Mouse (Mus musculus): ENCODE measurements around the gene Sel1l3. TPM values are rescaled to one million over a fixed set of nuclear protein-coding genes. Genes with fewer than 3 reads are reported as not detected.

Sel1l3 gene
- polyA plus RNA-seq, 1 experiment from 2014 or later = 8.2 TPM

GRCm38 (mm10) chr5:53208731-53209130 lies 5.0 kb downstream of the Sel1l3 start:
- Histone ChIP-seq H3K4me1 (replicated peaks; ENCODE audit: control insufficient read depth, insufficient read depth, low read length) (peaks cover 8% of the 10 kb centered on the region; the same call in 1 of the 2 replicates), H3K9me3 (ENCODE audit: control insufficient read depth, low read length) (no peaks in the 10 kb centered on the region), H3K4me3 (replicated peaks; ENCODE audit: low read length) (no peak overlapping the region), H3K27me3 (ENCODE audit: control insufficient read depth, insufficient read depth, low read length) (0 out of 2 replicates have a peak, but pooled peaks cover 6% of the 10 kb centered on the region), H3K4me2 (replicated peaks) (no peak overlapping the region), H3K36me3 (replicated peaks; ENCODE audit: control insufficient read depth, insufficient read depth) (no peaks in the 10 kb centered on the region), H3K9ac (no peak overlapping the region), H3K27ac (no peak overlapping the region)
- DNase-seq (ENCODE audit: low spot score) (no peak), ATAC-seq (ENCODE audit: low FRiP score) (no peak)
- 90% methylated on average over 1 of the region's 1 CpGs for WGBS

- H3K4me2 ChIP-seq (replicated peaks) = no peak overlapping the region
- no peak overlapping the region for H3K4me3 ChIP-seq (replicated peaks; ENCODE audit: low read length)
- no peaks in the 10 kb centered on the region for H3K9me3 ChIP-seq (ENCODE audit: control insufficient read depth, low read length)
- H3K4me1 ChIP-seq (replicated peaks; ENCODE audit: control insufficient read depth, insufficient read depth, low read length) = no peaks in the 10 kb centered on the region; the same call in 1 of the 2 replicates
- ATAC-seq (ENCODE audit: low FRiP score) (no peak), DNase-seq (ENCODE audit: low spot score) (no peak)
- H3K36me3 ChIP-seq (replicated peaks; ENCODE audit: control insufficient read depth, insufficient read depth) = no peaks in the 10 kb centered on the region
- H3K27ac ChIP-seq = no peak overlapping the region
- 72% methylated on average over 5 of the region's 5 CpGs for WGBS
- H3K27me3 ChIP-seq (ENCODE audit: control insufficient read depth, insufficient read depth, low read length) = 0 out of 2 replicates have a peak, but pooled peaks cover 6% of the 10 kb centered on the region
- no peak overlapping the region for H3K9ac ChIP-seq
Measured at GRCm38 (mm10) chr5:53206575-53206974, 7.2 kb downstream of the Sel1l3 start.

DNA sequence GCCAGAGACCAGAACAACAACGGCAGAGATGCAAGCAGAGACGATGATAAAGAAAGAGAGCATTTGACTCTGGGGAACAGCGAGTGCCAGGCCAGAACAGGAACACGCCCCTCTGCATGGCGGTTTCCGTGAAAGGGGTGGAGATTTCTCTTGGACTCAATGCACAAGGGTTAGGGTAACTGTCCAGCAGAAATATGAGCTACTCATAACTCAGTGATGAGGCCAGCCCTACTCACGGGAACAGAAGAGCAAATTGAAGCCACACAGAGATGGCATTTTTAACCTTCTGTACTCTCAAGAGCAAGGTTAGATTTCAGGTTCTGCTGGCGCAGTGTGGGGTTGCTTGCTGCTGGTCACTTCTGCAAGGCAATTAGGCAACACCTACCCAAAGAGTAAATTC lies 11.0 kb downstream of the Sel1l3 start:
- Histone ChIP-seq H3K9me3 (ENCODE audit: control insufficient read depth, low read length) (no peaks in the 10 kb centered on the region), H3K36me3 (replicated peaks; ENCODE audit: control insufficient read depth, insufficient read depth) (no peaks in the 10 kb centered on the region), H3K9ac (no peak overlapping the region), H3K27me3 (ENCODE audit: control insufficient read depth, insufficient read depth, low read length) (no peaks in the 10 kb centered on the region), H3K4me1 (replicated peaks; ENCODE audit: control insufficient read depth, insufficient read depth, low read length) (no peaks in the 10 kb centered on the region), H3K27ac (no peak overlapping the region), H3K4me3 (replicated peaks; ENCODE audit: low read length) (no peak overlapping the region), H3K4me2 (replicated peaks) (no peak overlapping the region)
- WGBS = 86% methylated on average over 8 of the region's 8 CpGs
- DNase-seq (ENCODE audit: low spot score) = no peak
- ATAC-seq (ENCODE audit: low FRiP score) = no peak

- no peaks in the 10 kb centered on the region for H3K4me1 ChIP-seq (replicated peaks; ENCODE audit: control insufficient read depth, insufficient read depth, low read length)
- DNase-seq (ENCODE audit: low spot score) = no peak
- H3K4me2 ChIP-seq (replicated peaks) = no peak overlapping the region
- H3K27ac ChIP-seq = no peak overlapping the region
- no peaks in the 10 kb centered on the region for H3K9me3 ChIP-seq (ENCODE audit: control insufficient read depth, low read length)
- H3K9ac ChIP-seq = no peak overlapping the region
- ATAC-seq (ENCODE audit: low FRiP score) = no peak
- H3K36me3 ChIP-seq (replicated peaks; ENCODE audit: control insufficient read depth, insufficient read depth) = no peaks in the 10 kb centered on the region
- WGBS = 86% methylated on average over 10 of the region's 10 CpGs
- no peak overlapping the region for H3K4me3 ChIP-seq (replicated peaks; ENCODE audit: low read length)
- no peaks in the 10 kb centered on the region for H3K27me3 ChIP-seq (ENCODE audit: control insufficient read depth, insufficient read depth, low read length)
Measured at GRCm38 (mm10) chr5:53200825-53201224, 12.9 kb downstream of the Sel1l3 start.

- Histone ChIP-seq H3K27me3 (ENCODE audit: control insufficient read depth, insufficient read depth, low read length) (no peaks in the 10 kb centered on the region), H3K27ac (no peak overlapping the region), H3K36me3 (replicated peaks; ENCODE audit: control insufficient read depth, insufficient read depth) (no peaks in the 10 kb centered on the region), H3K9me3 (ENCODE audit: control insufficient read depth, low read length) (no peaks in the 10 kb centered on the region), H3K4me1 (replicated peaks; ENCODE audit: control insufficient read depth, insufficient read depth, low read length) (no peaks in the 10 kb centered on the region), H3K9ac (no peak overlapping the region), H3K4me2 (replicated peaks) (no peak overlapping the region), H3K4me3 (replicated peaks; ENCODE audit: low read length) (no peak overlapping the region)
- 72% methylated on average over 1 of the region's 1 CpGs for WGBS
- DNase-seq (ENCODE audit: low spot score) = no peak
- ATAC-seq (ENCODE audit: low FRiP score) = no peak
Measured at GRCm38 (mm10) chr5:53198408-53198807, 15.3 kb downstream of the Sel1l3 start.

- ATAC-seq (ENCODE audit: low FRiP score) (no peak), DNase-seq (ENCODE audit: low spot score) (no peak)
- Histone ChIP-seq H3K4me1 (replicated peaks; ENCODE audit: control insufficient read depth, insufficient read depth, low read length) (no peaks in the 10 kb centered on the region), H3K9ac (no peak overlapping the region), H3K27me3 (ENCODE audit: control insufficient read depth, insufficient read depth, low read length) (no peaks in the 10 kb centered on the region), H3K9me3 (ENCODE audit: control insufficient read depth, low read length) (no peaks in the 10 kb centered on the region), H3K36me3 (replicated peaks; ENCODE audit: control insufficient read depth, insufficient read depth) (no peaks in the 10 kb centered on the region), H3K4me3 (replicated peaks; ENCODE audit: low read length) (no peak overlapping the region), H3K4me2 (replicated peaks) (no peak overlapping the region), H3K27ac (no peak overlapping the region)
- 79% methylated on average over 10 of the region's 10 CpGs for WGBS
Measured at GRCm38 (mm10) chr5:53196387-53197088, 17.2 kb downstream of the Sel1l3 start.

DNA sequence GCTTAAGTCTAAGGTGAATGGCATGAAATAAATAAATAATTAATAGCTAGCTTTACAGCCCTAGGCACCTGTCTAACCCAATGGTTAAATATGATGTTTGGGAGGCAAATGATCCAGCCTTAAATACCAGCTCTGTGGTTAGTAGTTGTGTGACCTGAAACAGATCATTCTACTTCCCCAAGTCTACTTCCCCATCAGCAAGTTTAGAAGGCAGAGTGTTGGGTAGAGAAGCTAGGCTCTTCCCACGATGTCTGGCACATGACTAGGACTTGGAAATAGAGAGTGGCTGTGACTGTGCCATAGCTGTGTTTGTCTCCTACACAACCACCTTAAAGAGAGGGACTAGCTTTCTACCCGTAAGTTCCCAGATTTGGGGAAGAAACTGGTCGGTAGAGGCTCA lies 18.9 kb downstream of the Sel1l3 start:
- no peak overlapping the region for H3K4me3 ChIP-seq (replicated peaks; ENCODE audit: low read length)
- no peaks in the 10 kb centered on the region for H3K36me3 ChIP-seq (replicated peaks; ENCODE audit: control insufficient read depth, insufficient read depth)
- H3K4me1 ChIP-seq (replicated peaks; ENCODE audit: control insufficient read depth, insufficient read depth, low read length) = no peaks in the 10 kb centered on the region
- H3K27ac ChIP-seq = no peak overlapping the region
- H3K9ac ChIP-seq = no peak overlapping the region
- H3K9me3 ChIP-seq (ENCODE audit: control insufficient read depth, low read length) = no peaks in the 10 kb centered on the region
- no peaks in the 10 kb centered on the region for H3K27me3 ChIP-seq (ENCODE audit: control insufficient read depth, insufficient read depth, low read length)
- DNase-seq (ENCODE audit: low spot score) = no peak
- H3K4me2 ChIP-seq (replicated peaks) = no peak overlapping the region
- no peak for ATAC-seq (ENCODE audit: low FRiP score)
- 97% methylated on average over 3 of the region's 3 CpGs for WGBS

- Histone ChIP-seq H3K4me1 (replicated peaks; ENCODE audit: control insufficient read depth, insufficient read depth, low read length) (no peaks in the 10 kb centered on the region), H3K9ac (no peak overlapping the region), H3K4me2 (replicated peaks) (no peak overlapping the region), H3K4me3 (replicated peaks; ENCODE audit: low read length) (no peak overlapping the region), H3K27ac (no peak overlapping the region), H3K27me3 (ENCODE audit: control insufficient read depth, insufficient read depth, low read length) (no peaks in the 10 kb centered on the region), H3K9me3 (ENCODE audit: control insufficient read depth, low read length) (no peaks in the 10 kb centered on the region), H3K36me3 (replicated peaks; ENCODE audit: control insufficient read depth, insufficient read depth) (no peaks in the 10 kb centered on the region)
- 73% methylated on average over 2 of the region's 2 CpGs for WGBS
- ATAC-seq (ENCODE audit: low FRiP score) (no peak), DNase-seq (ENCODE audit: low spot score) (no peak)
Measured at GRCm38 (mm10) chr5:53194421-53194820, 19.3 kb downstream of the Sel1l3 start.

GRCm38 (mm10) chr5:53193092-53194030 lies 20.4 kb downstream of the Sel1l3 start:
- no peak for ATAC-seq (ENCODE audit: low FRiP score)
- WGBS = 73% methylated on average over 13 of the region's 13 CpGs
- H3K27me3 ChIP-seq (ENCODE audit: control insufficient read depth, insufficient read depth, low read length) = no peaks in the 10 kb centered on the region

More at GRCm38 (mm10) chr5:53193092-53194030, 20.4 kb downstream of the Sel1l3 start:
- no peaks in the 10 kb centered on the region for H3K9me3 ChIP-seq (ENCODE audit: control insufficient read depth, low read length)
- H3K4me3 ChIP-seq (replicated peaks; ENCODE audit: low read length) = no peak overlapping the region
- no peak overlapping the region for H3K9ac ChIP-seq
- no peak overlapping the region for H3K27ac ChIP-seq
- no peak overlapping the region for H3K4me2 ChIP-seq (replicated peaks)
- H3K36me3 ChIP-seq (replicated peaks; ENCODE audit: control insufficient read depth, insufficient read depth) = no peaks in the 10 kb centered on the region
- no peaks in the 10 kb centered on the region for H3K4me1 ChIP-seq (replicated peaks; ENCODE audit: control insufficient read depth, insufficient read depth, low read length)
- no peak for DNase-seq (ENCODE audit: low spot score)

Data from hindbrain, embryonic 14.5 days (tissue).